Mouse (Mus musculus): ENCODE results near the gene Cebpg. TPM values are rescaled to one million over a fixed set of nuclear protein-coding genes. Genes with fewer than 3 reads are reported as not detected.

Gene Cebpg
- polyA plus RNA-seq, 1 experiment from 2014 or later: 50.9 TPM

- H3K36me3 ChIP-seq: no peaks in the 10 kb centered on the region; the same call in 1 of the 2 replicates
- no peak overlapping the region for H3K4me3 ChIP-seq
- ATAC-seq (ENCODE audit: low FRiP score, low read depth): no peak
- no peak overlapping the region for H3K9ac ChIP-seq
- H3K4me2 ChIP-seq (replicated peaks): no peak overlapping the region
- 88% methylated on average over 5 of the region's 5 CpGs for WGBS
- H3K27ac ChIP-seq: no peak overlapping the region
- no peaks in the 10 kb centered on the region for H3K9me3 ChIP-seq
- H3K4me1 ChIP-seq: no peaks in the 10 kb centered on the region
- H3K27me3 ChIP-seq (replicated peaks): no peaks in the 10 kb centered on the region
Observed at GRCm38 (mm10) chr7:35029228-35029627, 27.1 kb downstream of the Cebpg start.

GRCm38 (mm10) chr7:35028559-35028958 is 27.8 kb downstream of the Cebpg start:
- Histone ChIP-seq H3K9me3 (no peaks in the 10 kb centered on the region), H3K36me3 (no peaks in the 10 kb centered on the region; the same call in 1 of the 2 replicates), H3K4me3 (no peak overlapping the region), H3K4me2 (replicated peaks) (no peak overlapping the region), H3K27ac (no peak overlapping the region), H3K9ac (no peak overlapping the region), H3K27me3 (replicated peaks) (no peaks in the 10 kb centered on the region), H3K4me1 (no peaks in the 10 kb centered on the region)
- ATAC-seq (ENCODE audit: low FRiP score, low read depth): no peak
- whole genome bisulfite sequencing: 90% methylated on average over 16 of the region's 16 CpGs

- Histone ChIP-seq H3K4me2 (replicated peaks) (no peak overlapping the region), H3K27ac (no peak overlapping the region), H3K9ac (0 out of 2 replicates have a peak overlapping the region, but pooled peaks have one; percentile 26), H3K4me1 (no peaks in the 10 kb centered on the region), H3K9me3 (no peaks in the 10 kb centered on the region), H3K4me3 (no peak overlapping the region), H3K36me3 (no peaks in the 10 kb centered on the region; the same call in 1 of the 2 replicates), H3K27me3 (replicated peaks) (no peaks in the 10 kb centered on the region)
- ATAC-seq (ENCODE audit: low FRiP score, low read depth): no peak
- WGBS: 86% methylated on average over 9 of the region's 9 CpGs
Observed at GRCm38 (mm10) chr7:35027801-35028420, 28.5 kb downstream of the Cebpg start.

GRCm38 (mm10) chr7:35026838-35027291 is 29.5 kb downstream of the Cebpg start:
- 77% methylated on average over 3 of the region's 3 CpGs for WGBS
- H3K36me3 ChIP-seq: no peaks in the 10 kb centered on the region
- H3K4me2 ChIP-seq (replicated peaks): no peak overlapping the region
- H3K27me3 ChIP-seq (replicated peaks): no peaks in the 10 kb centered on the region
- H3K9me3 ChIP-seq: no peaks in the 10 kb centered on the region
- no peaks in the 10 kb centered on the region for H3K4me1 ChIP-seq
- no peak overlapping the region for H3K9ac ChIP-seq
- H3K4me3 ChIP-seq: no peak overlapping the region
- no peak overlapping the region for H3K27ac ChIP-seq
- ATAC-seq (ENCODE audit: low FRiP score, low read depth): no peak

- H3K27me3 ChIP-seq (replicated peaks): no peaks in the 10 kb centered on the region
- no peaks in the 10 kb centered on the region for H3K4me1 ChIP-seq
- 78% methylated on average over 4 of the region's 4 CpGs for WGBS
- no peaks in the 10 kb centered on the region for H3K36me3 ChIP-seq
- no peak overlapping the region for H3K27ac ChIP-seq
- no peaks in the 10 kb centered on the region for H3K9me3 ChIP-seq
- H3K4me2 ChIP-seq (replicated peaks): no peak overlapping the region
- H3K9ac ChIP-seq: no peak overlapping the region
- no peak for ATAC-seq (ENCODE audit: low FRiP score, low read depth)
- H3K4me3 ChIP-seq: no peak overlapping the region
Observed at GRCm38 (mm10) chr7:35026276-35026630, 30.1 kb downstream of the Cebpg start.

- no peak overlapping the region for H3K4me3 ChIP-seq
- H3K9ac ChIP-seq: no peak overlapping the region
- no peaks in the 10 kb centered on the region for H3K9me3 ChIP-seq
- no peak overlapping the region for H3K27ac ChIP-seq
- ATAC-seq (ENCODE audit: low FRiP score, low read depth): peak; percentile 51; the same call in 1 of the 2 replicates
- H3K4me1 ChIP-seq: no peaks in the 10 kb centered on the region
- no peaks in the 10 kb centered on the region for H3K27me3 ChIP-seq (replicated peaks)
- H3K36me3 ChIP-seq: no peaks in the 10 kb centered on the region
- 41% methylated on average over 5 of the region's 5 CpGs for WGBS
- H3K4me2 ChIP-seq (replicated peaks): no peak overlapping the region
Observed at GRCm38 (mm10) chr7:35025409-35026275, 30.7 kb downstream of the Cebpg start.

- WGBS: 89% methylated on average over 1 of the region's 1 CpGs
- Histone ChIP-seq H3K4me1 (no peaks in the 10 kb centered on the region), H3K27ac (no peak overlapping the region), H3K4me3 (no peak overlapping the region), H3K4me2 (replicated peaks) (no peak overlapping the region), H3K9me3 (no peaks in the 10 kb centered on the region), H3K27me3 (replicated peaks) (no peaks in the 10 kb centered on the region), H3K9ac (no peak overlapping the region), H3K36me3 (no peaks in the 10 kb centered on the region)
- ATAC-seq (ENCODE audit: low FRiP score, low read depth): no peak
Observed at GRCm38 (mm10) chr7:35024426-35024825, 31.9 kb downstream of the Cebpg start.

- WGBS: 80% methylated on average over 4 of the region's 4 CpGs
Observed at GRCm38 (mm10) chr7:35023251-35023650, 33.1 kb downstream of the Cebpg start.

GRCm38 (mm10) chr7:35021365-35021764 is 35.0 kb downstream of the Cebpg start:
- H3K27ac ChIP-seq: no peak overlapping the region
- no peak overlapping the region for H3K9ac ChIP-seq
- no peak overlapping the region for H3K4me3 ChIP-seq
- H3K27me3 ChIP-seq (replicated peaks): no peaks in the 10 kb centered on the region
- H3K4me2 ChIP-seq (replicated peaks): no peak overlapping the region
- no peak for ATAC-seq (ENCODE audit: low FRiP score, low read depth)
- H3K36me3 ChIP-seq: no peaks in the 10 kb centered on the region
- 75% methylated on average over 10 of the region's 10 CpGs for WGBS
- no peaks in the 10 kb centered on the region for H3K9me3 ChIP-seq
- H3K4me1 ChIP-seq: no peaks in the 10 kb centered on the region

More at GRCm38 (mm10) chr7:35023251-35023650, 33.1 kb downstream of the Cebpg start:
- H3K4me3 ChIP-seq: no peak overlapping the region
- H3K4me1 ChIP-seq: no peaks in the 10 kb centered on the region
- ATAC-seq (ENCODE audit: low FRiP score, low read depth): no peak
- H3K4me2 ChIP-seq (replicated peaks): no peak overlapping the region
- no peak overlapping the region for H3K27ac ChIP-seq
- H3K9ac ChIP-seq: no peak overlapping the region
- no peaks in the 10 kb centered on the region for H3K27me3 ChIP-seq (replicated peaks)
- H3K36me3 ChIP-seq: no peaks in the 10 kb centered on the region
- no peaks in the 10 kb centered on the region for H3K9me3 ChIP-seq

GRCm38 (mm10) chr7:35015252-35015651 is 41.1 kb downstream of the Cebpg start:
- Histone ChIP-seq H3K4me1 (peaks cover 5% of the 10 kb centered on the region; the same call in 1 of the 2 replicates), H3K27me3 (replicated peaks) (no peaks in the 10 kb centered on the region), H3K9ac (no peak overlapping the region), H3K36me3 (no peaks in the 10 kb centered on the region; the same call in 1 of the 2 replicates), H3K27ac (no peak overlapping the region), H3K4me3 (no peak overlapping the region), H3K4me2 (replicated peaks) (no peak overlapping the region), H3K9me3 (no peaks in the 10 kb centered on the region)
- ATAC-seq (ENCODE audit: low FRiP score, low read depth): no peak
- 76% methylated on average over 2 of the region's 2 CpGs for WGBS

GRCm38 (mm10) chr7:35013228-35013627 is 43.1 kb downstream of the Cebpg start:
- Histone ChIP-seq H3K36me3 (no peaks in the 10 kb centered on the region; the same call in 1 of the 2 replicates), H3K4me2 (replicated peaks) (no peak overlapping the region), H3K4me3 (no peak overlapping the region), H3K4me1 (peaks cover 5% of the 10 kb centered on the region; the same call in 1 of the 2 replicates), H3K9me3 (no peaks in the 10 kb centered on the region), H3K27me3 (replicated peaks) (no peaks in the 10 kb centered on the region), H3K27ac (no peak overlapping the region), H3K9ac (no peak overlapping the region)
- peak; percentile 61 for ATAC-seq (ENCODE audit: low FRiP score, low read depth)
- WGBS: 53% methylated on average over 9 of the region's 9 CpGs

- Histone ChIP-seq H3K27ac (no peak overlapping the region), H3K9ac (no peak overlapping the region), H3K4me1 (peaks cover 9% of the 10 kb centered on the region; the same call in 1 of the 2 replicates), H3K9me3 (no peaks in the 10 kb centered on the region), H3K27me3 (replicated peaks) (no peaks in the 10 kb centered on the region), H3K36me3 (no peaks in the 10 kb centered on the region), H3K4me3 (no peak overlapping the region), H3K4me2 (replicated peaks) (no peak overlapping the region)
- ATAC-seq (ENCODE audit: low FRiP score, low read depth): no peak
- WGBS: 92% methylated on average over 7 of the region's 7 CpGs
Observed at GRCm38 (mm10) chr7:35006661-35007060, 49.7 kb downstream of the Cebpg start.

Data from neural tube, embryonic 12.5 days (tissue).